Comparison of ENCODE assay signal across 8 mouse cellular contexts in the genomic region with DNA sequence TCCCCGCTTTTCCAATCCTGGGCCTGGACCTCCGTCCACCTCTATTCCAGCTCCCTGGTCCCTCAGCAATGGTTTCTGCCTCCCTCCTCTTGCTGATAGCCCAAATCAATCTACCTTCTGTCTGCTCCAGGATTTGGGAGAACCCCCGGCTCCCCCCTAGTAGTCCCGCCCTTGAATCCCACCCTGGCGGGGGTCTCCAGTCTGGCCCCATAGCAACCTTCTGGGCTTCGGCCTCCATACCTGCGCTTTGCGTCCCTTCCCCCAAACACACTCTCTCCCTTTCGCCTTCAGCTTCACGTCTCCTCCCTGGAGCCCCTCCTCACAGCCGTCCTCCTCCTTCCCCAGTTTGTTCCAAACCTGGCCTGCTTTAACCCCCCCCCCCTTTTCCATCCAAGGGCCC. TPM values are rescaled to one million over a fixed set of nuclear protein-coding genes. Genes with fewer than 3 reads are reported as not detected.
DNase-seq lines count a peak whose midpoint lies in the region; ATAC-seq lines count a peak whose summit lies in the region.

No protein-coding gene starts in this region.

- peaks cover 3% of the 10 kb centered on the region for H3K27me3 ChIP-seq in megakaryocyte, embryonic 14.5 days (replicated peaks)
- H3K27me3 ChIP-seq in limb, embryonic 13.5 days: no peaks in the 10 kb centered on the region
- no peaks in the 10 kb centered on the region for H3K27me3 ChIP-seq in stomach, embryonic 15.5 days (replicated peaks)

- 9% methylated on average over 11 of the region's 11 CpGs for WGBS in limb, embryonic 13.5 days
- 11% methylated on average over 11 of the region's 11 CpGs for WGBS in stomach, embryonic 15.5 days

- H3K4me2 ChIP-seq in limb, embryonic 13.5 days (replicated peaks): peak overlapping the region; percentile 93
- peak overlapping the region; percentile 97 for H3K4me2 ChIP-seq in stomach, embryonic 15.5 days

- peaks cover 12% of the 10 kb centered on the region for H3K36me3 ChIP-seq in megakaryocyte, embryonic 14.5 days (replicated peaks; ENCODE audit: low read length)
- peaks cover 25% of the 10 kb centered on the region for H3K36me3 ChIP-seq in limb, embryonic 13.5 days
- peaks cover under 1% of the 10 kb centered on the region for H3K36me3 ChIP-seq in stomach, embryonic 15.5 days

- ATAC-seq in megakaryocyte, adult 5-6 weeks (ENCODE audit: poor library complexity, severe bottlenecking): no peak
- 0 out of 2 replicates have a peak, but pooled peaks have one; percentile 2 for ATAC-seq in limb, embryonic 13.5 days (ENCODE audit: low FRiP score, low read depth)
- no peak; the same call in 1 of the 2 replicates for ATAC-seq in stomach, embryonic 15.5 days (ENCODE audit: insufficient read depth, low FRiP score, low read depth)

- peak overlapping the region; percentile 23; the same call in 1 of the 2 replicates for H3K27ac ChIP-seq in limb, embryonic 13.5 days
- H3K27ac ChIP-seq in stomach, embryonic 15.5 days: peak overlapping the region; percentile 82

- peaks cover 69% of the 10 kb centered on the region for H3K4me1 ChIP-seq in megakaryocyte, embryonic 14.5 days
- H3K4me1 ChIP-seq in limb, embryonic 13.5 days: peaks cover 31% of the 10 kb centered on the region
- peaks cover 10% of the 10 kb centered on the region; the same call in 1 of the 2 replicates for H3K4me1 ChIP-seq in stomach, embryonic 15.5 days

- peak overlapping the region; percentile 95 for H3K4me3 ChIP-seq in megakaryocyte, embryonic 14.5 days (replicated peaks)
- peak overlapping the region; percentile 65 for H3K4me3 ChIP-seq in limb, embryonic 13.5 days
- peak overlapping the region; percentile 60 for H3K4me3 ChIP-seq in stomach, embryonic 15.5 days (replicated peaks)

- H3K9ac ChIP-seq in limb, embryonic 13.5 days: peak overlapping the region; percentile 78
- H3K9ac ChIP-seq in stomach, embryonic 15.5 days: peak overlapping the region; percentile 68

- peak; percentile 58 for DNase-seq in cerebellum, adult 9-10 months
- no peak for DNase-seq in cerebellum, adult 18-20 months
- DNase-seq in left cerebral cortex, adult 8-10 months (ENCODE audit: low spot score in 2 of 2): no peak
- DNase-seq in T-cell, adult 2 months (ENCODE audit: low spot score): no peak

- H3K9me3 ChIP-seq in megakaryocyte, embryonic 14.5 days: no peaks in the 10 kb centered on the region
- H3K9me3 ChIP-seq in limb, embryonic 13.5 days: no peaks in the 10 kb centered on the region
- H3K9me3 ChIP-seq in stomach, embryonic 15.5 days: no peaks in the 10 kb centered on the region

RNA-seq across cellular contexts. Expression of a gene that starts 0.9 kb away (rescaled TPM):
- 5.9 and 8.4 TPM in 2 replicates for polyA plus RNA-seq in megakaryocyte, embryonic 14.5 days (2012; ENCODE audit: insufficient read depth, low replicate concordance)
- 0.21 and 0.27 TPM in 2 replicates for total RNA-seq in megakaryocyte, adult 5-6 weeks (2015)
- total RNA-seq in megakaryocyte, adult 5-6 weeks (2017): 0.84 and 1.1 TPM in 2 replicates
- 2.9 and 4.0 TPM in 2 replicates for polyA plus RNA-seq in limb, embryonic 13.5 days (2015; fragmentation: Nextera tagmentation; extraction: Ambion mirVana)
- polyA plus RNA-seq in stomach, embryonic 15.5 days (2015; fragmentation: Nextera tagmentation; extraction: Ambion mirVana): 2.7 and 2.9 TPM in 2 replicates
- 10 to 100 TPM; 76.3 to 78.9 (median 77.7) TPM for total RNA-seq in left cerebral cortex, adult 8-10 months (2022)

RNA-seq across cellular contexts. Expression of a gene that starts 5.0 kb away (rescaled TPM):
- polyA plus RNA-seq in megakaryocyte, embryonic 14.5 days (2012; ENCODE audit: insufficient read depth, low replicate concordance): 582 and 1,005 TPM in 2 replicates
- total RNA-seq in megakaryocyte, adult 5-6 weeks (2015): 55.9 and 74.7 TPM in 2 replicates
- 112 and 113 TPM in 2 replicates for total RNA-seq in megakaryocyte, adult 5-6 weeks (2017)
- 128 and 134 TPM in 2 replicates for polyA plus RNA-seq in limb, embryonic 13.5 days (2015; fragmentation: Nextera tagmentation; extraction: Ambion mirVana)
- 130 and 138 TPM in 2 replicates for polyA plus RNA-seq in stomach, embryonic 15.5 days (2015; fragmentation: Nextera tagmentation; extraction: Ambion mirVana)
- total RNA-seq in left cerebral cortex, adult 8-10 months (2022): 100 to 1,000 TPM; 149 to 216 (median 162) TPM

RNA-seq across cellular contexts. Expression of a gene that starts 38.1 kb away (rescaled TPM):
- polyA plus RNA-seq in megakaryocyte, embryonic 14.5 days (2012; ENCODE audit: insufficient read depth, low replicate concordance): 104 and 105 TPM in 2 replicates
- 48.6 and 55.3 TPM in 2 replicates for total RNA-seq in megakaryocyte, adult 5-6 weeks (2015)
- 34.1 and 40.1 TPM in 2 replicates for total RNA-seq in megakaryocyte, adult 5-6 weeks (2017)
- 26.5 and 27.2 TPM in 2 replicates for polyA plus RNA-seq in limb, embryonic 13.5 days (2015; fragmentation: Nextera tagmentation; extraction: Ambion mirVana)
- 22.5 and 26.2 TPM in 2 replicates for polyA plus RNA-seq in stomach, embryonic 15.5 days (2015; fragmentation: Nextera tagmentation; extraction: Ambion mirVana)
- 10 to 100 TPM; 14.5 to 20.2 (median 15.9) TPM for total RNA-seq in left cerebral cortex, adult 8-10 months (2022)

RNA-seq across cellular contexts. Expression of a gene that starts 46.9 kb away (rescaled TPM):
- polyA plus RNA-seq in megakaryocyte, embryonic 14.5 days (2012; ENCODE audit: insufficient read depth, low replicate concordance): 88.7 and 584 TPM in 2 replicates
- 20.9 and 24.0 TPM in 2 replicates for total RNA-seq in megakaryocyte, adult 5-6 weeks (2015)
- 16.2 and 22.8 TPM in 2 replicates for total RNA-seq in megakaryocyte, adult 5-6 weeks (2017)
- polyA plus RNA-seq in limb, embryonic 13.5 days (2015; fragmentation: Nextera tagmentation; extraction: Ambion mirVana): 11.7 and 11.8 TPM in 2 replicates
- polyA plus RNA-seq in stomach, embryonic 15.5 days (2015; fragmentation: Nextera tagmentation; extraction: Ambion mirVana): 7.5 and 10.4 TPM in 2 replicates
- total RNA-seq in left cerebral cortex, adult 8-10 months (2022): 10 to 100 TPM; 42.8 to 57.8 (median 45.5) TPM

RNA-seq across cellular contexts. Expression of a gene that starts 47.1 kb away (rescaled TPM):
- polyA plus RNA-seq in megakaryocyte, embryonic 14.5 days (2012; ENCODE audit: insufficient read depth, low replicate concordance): 0.70 TPM in 1 of 2 replicates, not detected in the other
- 6.4 and 10.0 TPM in 2 replicates for total RNA-seq in megakaryocyte, adult 5-6 weeks (2015)
- 16.1 and 18.1 TPM in 2 replicates for total RNA-seq in megakaryocyte, adult 5-6 weeks (2017)
- 35.3 and 36.0 TPM in 2 replicates for polyA plus RNA-seq in limb, embryonic 13.5 days (2015; fragmentation: Nextera tagmentation; extraction: Ambion mirVana)
- polyA plus RNA-seq in stomach, embryonic 15.5 days (2015; fragmentation: Nextera tagmentation; extraction: Ambion mirVana): 18.3 and 20.5 TPM in 2 replicates
- total RNA-seq in left cerebral cortex, adult 8-10 months (2022): 1 to 10 TPM; 5.9 to 8.7 (median 7.8) TPM
